Mouse (Mus musculus): ENCODE measurements around the gene Gabpa. TPM values are rescaled to one million over a fixed set of nuclear protein-coding genes. Genes with fewer than 3 reads are reported as not detected.
A peak's percentile ranks its signal among the peaks of the same experiment; 100 is the strongest.

Gabpa gene
- 41.2 and 45.1 TPM in 2 replicates for polyA plus RNA-seq (2014; fragmentation: Nextera tagmentation; extraction: Ambion mirVana)

- peak within 1 kb of the TSS; percentile 66 for H3K4me2 ChIP-seq
- peak within 1 kb of the TSS; percentile 98 for H3K9ac ChIP-seq (ENCODE audit: low read length)
- H3K4me3 ChIP-seq (ENCODE audit: low read depth, low read length) = peak within 1 kb of the TSS; percentile 95
- peaks cover 11% of the 10 kb centered on the region for H3K4me1 ChIP-seq (ENCODE audit: control insufficient read depth, insufficient read depth, low read length)
- no peaks in the 10 kb centered on the region for H3K9me3 ChIP-seq (ENCODE audit: control insufficient read depth, low read length)
- peak within 1 kb of the TSS; percentile 95 for H3K27ac ChIP-seq (ENCODE audit: low read depth, low read length)
- WGBS = under 1% methylated on average over 52 of the region's 52 CpGs
- peaks cover 8% of the 10 kb centered on the region; the same call in 1 of the 2 replicates for H3K36me3 ChIP-seq (ENCODE audit: control insufficient read depth, insufficient read depth, low read length)
- peak; percentile 99 for DNase-seq (ENCODE audit: low spot score, missing footprints)
- peak; percentile 95 for ATAC-seq (ENCODE audit: low FRiP score)
- H3K27me3 ChIP-seq (ENCODE audit: control insufficient read depth, insufficient read depth, low read length) = no peaks in the 10 kb centered on the region
These were observed at the start of gene Gabpa for GRCm38 (mm10) chr16:84834745-84835440. TSS of gene Gabpa (plus strand) at chr16:84834925.

- WGBS = 9% methylated on average over 7 of the region's 7 CpGs
- no peaks in the 10 kb centered on the region for H3K27me3 ChIP-seq (ENCODE audit: control insufficient read depth, insufficient read depth, low read length)
These were observed 49.8 kb upstream of the Gabpa start for GRCm38 (mm10) chr16:84784966-84785365.

GRCm38 (mm10) chr16:84790595-84791165, 44.0 kb upstream of the Gabpa start:
- WGBS = 88% methylated on average over 2 of the region's 2 CpGs
- Histone ChIP-seq H3K27ac (ENCODE audit: low read depth, low read length) (no peak overlapping the region), H3K36me3 (ENCODE audit: control insufficient read depth, insufficient read depth, low read length) (no peaks in the 10 kb centered on the region)

More at GRCm38 (mm10) chr16:84784966-84785365, 49.8 kb upstream of the Gabpa start:
- Histone ChIP-seq H3K4me3 (ENCODE audit: low read depth, low read length) (no peak overlapping the region), H3K27ac (ENCODE audit: low read depth, low read length) (no peak overlapping the region), H3K36me3 (ENCODE audit: control insufficient read depth, insufficient read depth, low read length) (no peaks in the 10 kb centered on the region), H3K4me1 (ENCODE audit: control insufficient read depth, insufficient read depth, low read length) (peaks cover 6% of the 10 kb centered on the region), H3K9me3 (ENCODE audit: control insufficient read depth, low read length) (no peaks in the 10 kb centered on the region), H3K4me2 (0 out of 2 replicates have a peak overlapping the region, but pooled peaks have one; percentile 6), H3K9ac (ENCODE audit: low read length) (no peak overlapping the region)
- ATAC-seq (ENCODE audit: low FRiP score) = peak; percentile 75; the same call in 1 of the 2 replicates
- DNase-seq (ENCODE audit: low spot score, missing footprints) = no peak

GRCm38 (mm10) chr16:84793401-84793800, 41.3 kb upstream of the Gabpa start:
- Histone ChIP-seq H3K27ac (ENCODE audit: low read depth, low read length) (no peak overlapping the region), H3K36me3 (ENCODE audit: control insufficient read depth, insufficient read depth, low read length) (no peaks in the 10 kb centered on the region), H3K4me3 (ENCODE audit: low read depth, low read length) (no peak overlapping the region), H3K4me1 (ENCODE audit: control insufficient read depth, insufficient read depth, low read length) (no peaks in the 10 kb centered on the region), H3K4me2 (no peak overlapping the region), H3K9ac (ENCODE audit: low read length) (no peak overlapping the region), H3K27me3 (ENCODE audit: control insufficient read depth, insufficient read depth, low read length) (no peaks in the 10 kb centered on the region), H3K9me3 (ENCODE audit: control insufficient read depth, low read length) (no peaks in the 10 kb centered on the region)
- DNase-seq (ENCODE audit: low spot score, missing footprints) = no peak
- WGBS = 91% methylated on average over 14 of the region's 14 CpGs
- ATAC-seq (ENCODE audit: low FRiP score) = no peak

More at GRCm38 (mm10) chr16:84790595-84791165, 44.0 kb upstream of the Gabpa start:
- DNase-seq (ENCODE audit: low spot score, missing footprints) (peak; percentile 61), ATAC-seq (ENCODE audit: low FRiP score) (no peak)
- no peak overlapping the region for H3K9ac ChIP-seq (ENCODE audit: low read length)
- no peaks in the 10 kb centered on the region for H3K27me3 ChIP-seq (ENCODE audit: control insufficient read depth, insufficient read depth, low read length)
- H3K4me1 ChIP-seq (ENCODE audit: control insufficient read depth, insufficient read depth, low read length) = no peaks in the 10 kb centered on the region
- no peaks in the 10 kb centered on the region for H3K9me3 ChIP-seq (ENCODE audit: control insufficient read depth, low read length)
- no peak overlapping the region for H3K4me2 ChIP-seq
- no peak overlapping the region for H3K4me3 ChIP-seq (ENCODE audit: low read depth, low read length)

- Histone ChIP-seq H3K9me3 (ENCODE audit: control insufficient read depth, low read length) (no peaks in the 10 kb centered on the region), H3K4me2 (no peak overlapping the region), H3K27me3 (ENCODE audit: control insufficient read depth, insufficient read depth, low read length) (no peaks in the 10 kb centered on the region), H3K36me3 (ENCODE audit: control insufficient read depth, insufficient read depth, low read length) (no peaks in the 10 kb centered on the region), H3K4me3 (ENCODE audit: low read depth, low read length) (no peak overlapping the region), H3K4me1 (ENCODE audit: control insufficient read depth, insufficient read depth, low read length) (no peaks in the 10 kb centered on the region), H3K27ac (ENCODE audit: low read depth, low read length) (no peak overlapping the region), H3K9ac (ENCODE audit: low read length) (no peak overlapping the region)
- WGBS = 73% methylated on average over 3 of the region's 3 CpGs
- ATAC-seq (ENCODE audit: low FRiP score) = no peak
- peak; percentile 23 for DNase-seq (ENCODE audit: low spot score, missing footprints)
These were observed 39.4 kb upstream of the Gabpa start for GRCm38 (mm10) chr16:84795337-84795736.

GRCm38 (mm10) chr16:84796678-84797077, 38.0 kb upstream of the Gabpa start:
- Histone ChIP-seq H3K4me1 (ENCODE audit: control insufficient read depth, insufficient read depth, low read length) (no peaks in the 10 kb centered on the region), H3K36me3 (ENCODE audit: control insufficient read depth, insufficient read depth, low read length) (no peaks in the 10 kb centered on the region), H3K4me3 (ENCODE audit: low read depth, low read length) (no peak overlapping the region), H3K9ac (ENCODE audit: low read length) (no peak overlapping the region), H3K27ac (ENCODE audit: low read depth, low read length) (no peak overlapping the region), H3K27me3 (ENCODE audit: control insufficient read depth, insufficient read depth, low read length) (no peaks in the 10 kb centered on the region), H3K4me2 (no peak overlapping the region), H3K9me3 (ENCODE audit: control insufficient read depth, low read length) (no peaks in the 10 kb centered on the region)
- 81% methylated on average over 9 of the region's 9 CpGs for WGBS
- DNase-seq (ENCODE audit: low spot score, missing footprints) = peak; percentile 17
- no peak for ATAC-seq (ENCODE audit: low FRiP score)

- no peak overlapping the region for H3K9ac ChIP-seq (ENCODE audit: low read length)
- H3K4me2 ChIP-seq = no peak overlapping the region
- no peaks in the 10 kb centered on the region for H3K4me1 ChIP-seq (ENCODE audit: control insufficient read depth, insufficient read depth, low read length)
- no peaks in the 10 kb centered on the region for H3K27me3 ChIP-seq (ENCODE audit: control insufficient read depth, insufficient read depth, low read length)
- ATAC-seq (ENCODE audit: low FRiP score) = no peak
- H3K27ac ChIP-seq (ENCODE audit: low read depth, low read length) = no peak overlapping the region
- H3K36me3 ChIP-seq (ENCODE audit: control insufficient read depth, insufficient read depth, low read length) = no peaks in the 10 kb centered on the region
- no peaks in the 10 kb centered on the region for H3K9me3 ChIP-seq (ENCODE audit: control insufficient read depth, low read length)
- DNase-seq (ENCODE audit: low spot score, missing footprints) = peak; percentile 47
- WGBS = 97% methylated on average over 1 of the region's 2 CpGs
- H3K4me3 ChIP-seq (ENCODE audit: low read depth, low read length) = no peak overlapping the region
These were observed 34.7 kb upstream of the Gabpa start for GRCm38 (mm10) chr16:84800038-84800437.

GRCm38 (mm10) chr16:84802217-84802616, 32.5 kb upstream of the Gabpa start:
- peak; percentile 77 for DNase-seq (ENCODE audit: low spot score, missing footprints)

GRCm38 (mm10) chr16:84804866-84805265, 29.9 kb upstream of the Gabpa start:
- Histone ChIP-seq H3K27ac (ENCODE audit: low read depth, low read length) (no peak overlapping the region), H3K4me3 (ENCODE audit: low read depth, low read length) (no peak overlapping the region), H3K4me2 (no peak overlapping the region), H3K9ac (ENCODE audit: low read length) (no peak overlapping the region), H3K9me3 (ENCODE audit: control insufficient read depth, low read length) (no peaks in the 10 kb centered on the region), H3K4me1 (ENCODE audit: control insufficient read depth, insufficient read depth, low read length) (no peaks in the 10 kb centered on the region), H3K36me3 (ENCODE audit: control insufficient read depth, insufficient read depth, low read length) (peaks cover 14% of the 10 kb centered on the region), H3K27me3 (ENCODE audit: control insufficient read depth, insufficient read depth, low read length) (no peaks in the 10 kb centered on the region)
- DNase-seq (ENCODE audit: low spot score, missing footprints) = peak; percentile 17
- 91% methylated on average over 5 of the region's 5 CpGs for WGBS
- ATAC-seq (ENCODE audit: low FRiP score) = no peak

More at GRCm38 (mm10) chr16:84802217-84802616, 32.5 kb upstream of the Gabpa start:
- no peak overlapping the region for H3K4me2 ChIP-seq
- 90% methylated on average over 6 of the region's 6 CpGs for WGBS
- no peak overlapping the region for H3K27ac ChIP-seq (ENCODE audit: low read depth, low read length)
- no peak for ATAC-seq (ENCODE audit: low FRiP score)
- no peaks in the 10 kb centered on the region for H3K4me1 ChIP-seq (ENCODE audit: control insufficient read depth, insufficient read depth, low read length)
- H3K36me3 ChIP-seq (ENCODE audit: control insufficient read depth, insufficient read depth, low read length) = peaks cover 6% of the 10 kb centered on the region
- H3K9me3 ChIP-seq (ENCODE audit: control insufficient read depth, low read length) = no peaks in the 10 kb centered on the region
- H3K9ac ChIP-seq (ENCODE audit: low read length) = no peak overlapping the region
- no peak overlapping the region for H3K4me3 ChIP-seq (ENCODE audit: low read depth, low read length)
- no peaks in the 10 kb centered on the region for H3K27me3 ChIP-seq (ENCODE audit: control insufficient read depth, insufficient read depth, low read length)

Data from midbrain, embryonic 11.5 days (tissue).